Mouse (Mus musculus) forebrain, postnatal 0 days (tissue): ENCODE data around the gene Pacsin2. TPM values are rescaled to one million over a fixed set of nuclear protein-coding genes. Genes with fewer than 3 reads are reported as not detected.

Experiments
- ATAC-seq: fragments of 200-750 bp; cut with Nextera tagmentation; 2 replicates; pipeline ENCODE4 v1.8.0; 2017; ENCODE audit warnings: mild to moderate bottlenecking, moderate library complexity
- DNase-seq: peaks from one replicate; pipeline ENCODE4 v3.0.0-alpha.2; 2015
- H3K27ac ChIP-seq: fragments of 300-500 bp; sonication (generic); 2 replicates; pipeline ENCODE4 v1.5.1; 2014; ENCODE audit warnings: low read depth, mild to moderate bottlenecking, antibody characterized with exemption, low read length, moderate library complexity, mixed read lengths
- H3K27me3 ChIP-seq: fragments of 300-500 bp; sonication (generic); 2 replicates; pipeline ENCODE4 v1.6.1; 2014; ENCODE audit warnings: mild to moderate bottlenecking, low read length, mixed read lengths; ENCODE audit not compliant: insufficient read depth
- H3K36me3 ChIP-seq: fragments of 300-500 bp; sonication (generic); 2 replicates; pipeline ENCODE4 v1.6.1; 2014; ENCODE audit warnings: mild to moderate bottlenecking, moderate library complexity; ENCODE audit not compliant: insufficient read depth
- H3K4me1 ChIP-seq: fragments of 300-500 bp; sonication (generic); 2 replicates; pipeline ENCODE4 v1.6.1; 2014; ENCODE audit warnings: antibody characterized with exemption; ENCODE audit not compliant: insufficient read depth
- H3K4me2 ChIP-seq: fragments of 300-500 bp; sonication (generic); 2 replicates; pipeline ENCODE4 v1.6.1; 2014; ENCODE audit warnings: low read depth, mild to moderate bottlenecking, moderate library complexity
- H3K4me3 ChIP-seq: fragments of 300-500 bp; sonication (generic); 2 replicates; pipeline ENCODE4 v1.5.1; 2014; ENCODE audit warnings: low read depth, low read length, mixed read lengths
- H3K9ac ChIP-seq: fragments of 300-500 bp; sonication (generic); 2 replicates; pipeline ENCODE4 v1.6.1; 2014; ENCODE audit warnings: mild to moderate bottlenecking
- H3K9me3 ChIP-seq: fragments of 300-500 bp; sonication (generic); 2 replicates; pipeline ENCODE4 v1.6.1; 2016; ENCODE audit warnings: low read length
- CTCF ChIP-seq: sonication (generic); IDR thresholded peaks from 2 replicates; pipeline ENCODE4 v1.5.1; 2016; ENCODE audit warnings: antibody characterized with exemption, control low read depth, low read depth
- WGBS: fragments of 180-500 bp; shearing (Covaris S2); extraction: QIAGEN DNeasy Blood & Tissue Kit; methylation state at CpG from one replicate; pipeline ENCODE4 v1.1.7; 2014; 5-methylcytosine and 5-hydroxymethylcytosine counted together
- polyA plus RNA-seq: library from polyadenylated mRNA; unstranded; fragments of >200 nt; fragmentation: Nextera tagmentation; extraction: Ambion mirVana; gene quantifications from 2 replicates; pipeline ENCODE4 v1.2.1, GENCODE M21; 2015
- total RNA-seq: library from RNA; depleted of rRNA; stranded (reverse); fragments of >200 nt; gene quantifications from 2 replicates; pipeline ENCODE4 v1.2.3, GENCODE M21; 2014

Pacsin2 gene
- total and polyA plus RNA-seq, 2 experiments from 2014 or later, result 16.5 to 20.9 TPM

DNA sequence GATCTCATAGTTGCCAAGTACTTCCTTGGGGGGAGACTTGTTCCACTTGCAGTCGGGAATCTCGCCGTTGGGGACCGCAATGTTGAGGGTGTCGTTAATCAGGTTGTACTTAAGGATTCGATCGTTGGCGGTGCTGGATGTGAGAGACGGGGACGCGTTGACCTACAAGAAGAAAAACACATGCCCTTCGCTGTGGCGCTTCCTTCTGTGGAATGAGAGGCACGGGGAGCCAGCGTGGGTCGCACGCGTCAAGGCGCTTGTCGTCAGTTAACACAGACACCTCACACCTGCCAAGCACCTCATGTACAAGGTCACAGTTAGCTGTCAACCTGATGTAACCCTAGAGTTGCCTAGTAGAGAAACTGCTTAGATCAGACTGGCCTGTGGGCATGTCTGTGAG, 25.1 kb upstream of the Pacsin2 start:
- Histone ChIP-seq H3K27me3 (no peaks in the 10 kb centered on the region), H3K4me3 (no peak overlapping the region), H3K27ac (no peak overlapping the region), H3K36me3 (peaks cover 74% of the 10 kb centered on the region), H3K9ac (no peak overlapping the region), H3K4me2 (no peak overlapping the region), H3K4me1 (no peaks in the 10 kb centered on the region), H3K9me3 (no peaks in the 10 kb centered on the region)
- ATAC-seq (no peak), DNase-seq (no peak)
- no peak for TF ChIP-seq CTCF
- 93% methylated on average over 20 of the region's 20 CpGs for WGBS

DNA sequence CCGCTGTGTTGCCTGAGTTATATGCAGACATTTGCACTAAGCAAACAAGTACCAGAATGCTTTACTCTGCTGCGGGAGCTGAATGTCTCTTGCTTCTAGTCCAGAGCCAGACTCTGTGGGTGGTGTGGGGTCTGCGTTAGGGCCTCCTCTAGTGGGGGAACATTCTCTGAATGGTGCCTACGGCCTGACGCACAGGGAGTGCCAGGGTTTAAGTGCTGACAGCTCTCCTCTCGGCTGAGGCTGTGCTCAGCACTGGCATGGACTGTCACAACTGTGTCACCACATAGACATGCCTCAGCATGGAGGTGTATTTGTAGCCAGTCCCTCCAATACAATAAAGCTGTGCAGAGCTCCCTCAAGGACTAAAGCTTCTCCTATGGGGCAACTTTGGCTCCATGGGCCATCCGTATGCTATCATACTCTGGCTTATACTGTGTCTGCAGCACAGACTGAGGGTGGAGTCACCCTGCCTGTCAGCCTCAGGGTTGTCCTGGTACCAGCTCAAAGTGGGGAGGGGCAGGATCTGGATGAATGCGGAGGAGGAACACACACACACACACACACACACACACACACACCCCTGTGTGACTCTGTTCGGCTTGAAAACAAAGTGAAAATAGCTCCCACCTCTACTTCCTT, 23.2 kb upstream of the Pacsin2 start:
- 66% methylated on average over 9 of the region's 9 CpGs for WGBS
- no peaks in the 10 kb centered on the region for H3K9me3 ChIP-seq
- ATAC-seq, result no peak
- H3K36me3 ChIP-seq, result peaks cover 64% of the 10 kb centered on the region
- no peak for TF ChIP-seq CTCF
- H3K4me3 ChIP-seq, result no peak overlapping the region
- H3K9ac ChIP-seq, result no peak overlapping the region
- H3K27me3 ChIP-seq, result no peaks in the 10 kb centered on the region
- no peak overlapping the region for H3K27ac ChIP-seq
- no peak overlapping the region for H3K4me2 ChIP-seq
- DNase-seq, result no peak
- no peaks in the 10 kb centered on the region for H3K4me1 ChIP-seq

DNA sequence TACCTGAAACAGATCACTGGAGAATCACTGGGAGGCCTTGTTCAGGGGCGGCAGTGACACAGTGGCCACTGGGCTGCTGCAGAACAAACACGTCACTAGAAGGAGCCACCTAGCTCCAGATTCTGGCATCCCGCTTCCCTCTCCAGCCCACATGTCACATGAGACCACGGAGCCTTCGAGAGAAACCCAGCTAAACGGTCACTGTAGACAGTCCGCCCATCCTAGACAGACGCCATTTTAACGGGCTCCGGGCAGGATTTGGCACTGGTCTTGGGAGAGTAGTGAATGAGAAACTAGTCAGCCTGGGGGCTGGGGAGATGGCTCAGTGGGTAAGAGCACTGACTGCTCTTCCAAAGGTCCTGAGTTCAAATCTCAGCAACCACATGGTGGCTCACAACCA, 19.9 kb upstream of the Pacsin2 start:
- Histone ChIP-seq H3K9ac (no peak overlapping the region), H3K9me3 (no peaks in the 10 kb centered on the region), H3K4me1 (no peaks in the 10 kb centered on the region), H3K27ac (no peak overlapping the region), H3K36me3 (peaks cover 41% of the 10 kb centered on the region), H3K27me3 (no peaks in the 10 kb centered on the region), H3K4me3 (no peak overlapping the region), H3K4me2 (no peak overlapping the region)
- no peak for DNase-seq
- ATAC-seq, result no peak
- 89% methylated on average over 10 of the region's 10 CpGs for WGBS
- no peak for TF ChIP-seq CTCF

DNA sequence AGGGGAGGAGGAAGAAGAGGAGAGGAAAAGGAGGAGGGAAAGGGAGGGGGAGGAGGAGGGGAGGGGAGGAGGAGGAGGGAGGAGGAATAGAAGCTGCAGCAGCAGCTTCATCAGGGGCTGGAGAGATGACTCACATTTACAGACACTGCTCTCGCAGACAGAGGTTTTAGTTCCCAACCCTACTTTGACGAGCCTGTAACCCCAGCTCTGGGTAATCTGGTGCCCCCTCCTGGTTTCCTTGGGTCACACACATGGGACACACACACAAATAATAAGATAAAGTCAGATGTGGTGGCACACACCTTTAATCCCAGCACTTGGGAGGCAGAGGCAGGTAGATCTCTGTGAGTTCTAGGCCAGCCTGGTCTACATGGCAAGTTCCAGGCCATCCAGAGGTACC, 19.1 kb upstream of the Pacsin2 start:
- Histone ChIP-seq H3K27ac (no peak overlapping the region), H3K9me3 (no peaks in the 10 kb centered on the region), H3K4me1 (no peaks in the 10 kb centered on the region), H3K4me2 (no peak overlapping the region), H3K27me3 (no peaks in the 10 kb centered on the region), H3K36me3 (peaks cover 41% of the 10 kb centered on the region), H3K4me3 (no peak overlapping the region), H3K9ac (no peak overlapping the region)
- DNase-seq, result no peak
- ATAC-seq, result no peak
- peak; percentile 46 for TF ChIP-seq CTCF
- WGBS, result 52% methylated on average over 2 of the region's 2 CpGs

DNA sequence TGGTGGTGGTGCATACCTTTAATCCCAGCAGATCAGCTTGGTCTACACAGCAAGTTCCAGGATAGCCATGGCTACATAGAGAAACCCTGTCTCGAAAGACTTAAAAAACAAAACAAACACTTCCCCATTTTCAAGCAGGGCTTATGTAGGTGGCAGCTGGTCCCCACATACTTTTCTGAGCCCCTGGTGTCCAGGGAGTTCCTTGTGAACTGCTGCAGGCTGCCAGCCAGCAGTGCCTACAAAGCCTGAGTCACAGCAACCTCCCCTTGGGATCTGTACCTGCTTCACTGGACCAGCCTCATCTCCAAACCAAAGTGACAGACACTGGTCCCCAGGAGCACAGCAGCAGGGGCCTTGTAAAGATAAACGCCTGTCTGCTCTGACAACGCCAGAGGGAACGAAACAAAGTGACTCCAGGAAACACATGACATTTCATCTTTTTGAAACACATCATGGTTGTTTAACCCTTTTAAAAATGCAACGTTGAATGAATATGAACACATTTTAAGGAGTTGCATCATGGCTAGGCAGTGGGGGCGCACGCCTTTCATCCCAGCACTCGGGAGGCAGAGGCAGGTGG, 18.3 kb upstream of the Pacsin2 start:
- H3K9ac ChIP-seq, result no peak overlapping the region
- H3K9me3 ChIP-seq, result no peaks in the 10 kb centered on the region
- H3K27ac ChIP-seq, result no peak overlapping the region
- no peak for TF ChIP-seq CTCF
- DNase-seq (no peak), ATAC-seq (no peak)
- H3K36me3 ChIP-seq, result peaks cover 34% of the 10 kb centered on the region
- no peak overlapping the region for H3K4me3 ChIP-seq
- H3K27me3 ChIP-seq, result no peaks in the 10 kb centered on the region
- no peak overlapping the region for H3K4me2 ChIP-seq
- H3K4me1 ChIP-seq, result no peaks in the 10 kb centered on the region
- WGBS, result 81% methylated on average over 8 of the region's 8 CpGs

DNA sequence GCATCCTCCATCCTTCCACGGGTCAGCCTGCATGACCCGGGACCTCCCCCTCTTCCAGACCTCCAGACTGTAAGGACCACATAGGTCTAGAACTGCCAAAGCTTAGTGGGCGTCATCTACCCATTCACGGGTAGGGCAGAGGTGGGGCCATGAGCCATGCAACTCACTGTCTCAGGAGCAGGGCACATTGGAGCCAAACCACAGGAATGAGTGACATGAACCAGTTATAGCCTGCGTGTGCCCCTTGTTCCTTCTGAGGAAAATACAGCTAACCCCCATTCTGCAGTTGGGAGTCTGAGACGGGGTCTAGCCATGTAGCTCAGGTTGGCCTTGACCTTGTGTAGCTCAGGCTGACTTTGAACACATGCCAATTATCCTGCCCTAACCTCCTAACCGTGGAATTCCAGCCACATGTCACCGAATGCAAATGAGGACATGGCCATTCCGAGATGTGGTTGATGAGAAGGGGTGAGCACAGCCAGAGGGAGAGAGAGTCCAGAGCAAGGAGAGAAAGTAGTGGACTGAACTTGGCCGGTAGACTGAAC, 16.9 kb upstream of the Pacsin2 start:
- H3K4me3 ChIP-seq, result no peak overlapping the region
- H3K27ac ChIP-seq, result no peak overlapping the region
- 69% methylated on average over 10 of the region's 10 CpGs for WGBS
- no peak overlapping the region for H3K9ac ChIP-seq
- H3K36me3 ChIP-seq, result peaks cover 21% of the 10 kb centered on the region
- no peaks in the 10 kb centered on the region for H3K4me1 ChIP-seq
- no peak for TF ChIP-seq CTCF
- no peak overlapping the region for H3K4me2 ChIP-seq
- DNase-seq (no peak), ATAC-seq (no peak)
- H3K27me3 ChIP-seq, result no peaks in the 10 kb centered on the region
- H3K9me3 ChIP-seq, result no peaks in the 10 kb centered on the region

DNA sequence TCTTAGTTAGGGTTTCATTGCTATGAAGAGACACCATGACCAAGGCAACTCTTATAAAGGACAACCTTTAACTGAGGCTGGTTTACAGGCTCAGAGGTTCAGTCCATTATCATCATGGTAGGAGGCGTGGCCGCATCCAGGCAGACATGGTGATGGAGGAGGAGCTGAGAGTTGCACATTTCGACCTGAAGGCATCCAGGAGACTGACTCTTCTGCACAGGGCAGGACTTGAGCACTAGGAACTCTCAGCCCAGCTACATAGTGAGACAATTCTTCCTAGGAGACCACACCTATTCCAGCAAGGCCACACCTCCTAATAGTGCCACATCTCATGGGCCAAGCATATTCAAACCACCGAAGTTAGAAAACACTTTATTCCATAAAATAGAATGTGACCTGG, 15.4 kb upstream of the Pacsin2 start:
- no peak overlapping the region for H3K4me2 ChIP-seq
- no peak overlapping the region for H3K9ac ChIP-seq
- DNase-seq (no peak), ATAC-seq (no peak)
- H3K9me3 ChIP-seq, result no peaks in the 10 kb centered on the region
- no peak overlapping the region for H3K4me3 ChIP-seq
- WGBS, result 89% methylated on average over 4 of the region's 4 CpGs
- TF ChIP-seq CTCF, result no peak
- H3K27me3 ChIP-seq, result no peaks in the 10 kb centered on the region
- H3K36me3 ChIP-seq, result 0 out of 2 replicates have a peak, but pooled peaks cover 9% of the 10 kb centered on the region
- no peaks in the 10 kb centered on the region for H3K4me1 ChIP-seq
- no peak overlapping the region for H3K27ac ChIP-seq
